Mouse (Mus musculus): ENCODE data around the gene Txlnb. TPM values are rescaled to one million over a fixed set of nuclear protein-coding genes. Genes with fewer than 3 reads are reported as not detected.
A peak's percentile ranks its signal among the peaks of the same experiment; 100 is the strongest.

Gene Txlnb
- total RNA-seq, 1 experiment, result 1.8 TPM

- no peaks in the 10 kb centered on the region for H3K36me3 ChIP-seq (ENCODE audit: control insufficient read depth, insufficient read depth, low read length, poor library complexity, severe bottlenecking)
- H3K27ac ChIP-seq (ENCODE audit: insufficient read depth, low read depth, low read length, poor library complexity, severe bottlenecking), result no peak overlapping the region
- no peak overlapping the region for H3K9ac ChIP-seq (ENCODE audit: insufficient read depth, low read depth, low read length, poor library complexity, severe bottlenecking)
- TF ChIP-seq ZNF384 (IDR thresholded peaks at IDR 0.05; ENCODE audit: low read depth, low read length), result peak; percentile 86
- no peak for TF ChIP-seq HCFC1 (IDR thresholded peaks at IDR 0.05; ENCODE audit: borderline replicate concordance, insufficient read depth, low read length)
- peak overlapping the region in 1 of 2 experiments; percentile 18; a peak in 1 of 4 replicates for H3K4me3 ChIP-seq (ENCODE audit: insufficient read depth in 1 of 2, low read depth in 1 of 2, low read length in 2 of 2, poor library complexity in 1 of 2, severe bottlenecking in 1 of 2)
- peaks cover 0 to 7% of the 10 kb centered on the region in 2 experiments; a peak in 2 of 4 replicates for H3K4me1 ChIP-seq (ENCODE audit: control insufficient read depth in 2 of 2, insufficient read depth in 2 of 2, low read length in 2 of 2, poor library complexity in 1 of 2)
- H3K9me3 ChIP-seq (ENCODE audit: control insufficient read depth, insufficient read depth, low read depth, low read length), result no peaks in the 10 kb centered on the region
- in situ Hi-C loops (cut with MboI; ENCODE audit: low sequenced_read_pairs in 2 of 2, unreplicated experiment in 2 of 2), result no loop called here
- no peak for DNase-seq (ENCODE audit: low read depth, low spot score)
These were observed 31.4 kb downstream of the Txlnb start for GRCm38 (mm10) chr10:17827391-17827790.

- no peaks in the 10 kb centered on the region for H3K36me3 ChIP-seq (ENCODE audit: control insufficient read depth, insufficient read depth, low read length, poor library complexity, severe bottlenecking)
- no peaks in the 10 kb centered on the region for H3K9me3 ChIP-seq (ENCODE audit: control insufficient read depth, insufficient read depth, low read depth, low read length)
- H3K27ac ChIP-seq (ENCODE audit: insufficient read depth, low read depth, low read length, poor library complexity, severe bottlenecking), result no peak overlapping the region
- in situ Hi-C loops (cut with MboI; ENCODE audit: low sequenced_read_pairs in 2 of 2, unreplicated experiment in 2 of 2), result no loop called here
- no peak for DNase-seq (ENCODE audit: low read depth, low spot score)
- peaks cover 0 to 7% of the 10 kb centered on the region in 2 experiments; a peak in 2 of 4 replicates for H3K4me1 ChIP-seq (ENCODE audit: control insufficient read depth in 2 of 2, insufficient read depth in 2 of 2, low read length in 2 of 2, poor library complexity in 1 of 2)
- no peak overlapping the region for H3K9ac ChIP-seq (ENCODE audit: insufficient read depth, low read depth, low read length, poor library complexity, severe bottlenecking)
- H3K4me3 ChIP-seq (ENCODE audit: insufficient read depth in 1 of 2, low read depth in 1 of 2, low read length in 2 of 2, poor library complexity in 1 of 2, severe bottlenecking in 1 of 2), result no peak overlapping the region
- TF ChIP-seq ZNF384 (IDR thresholded peaks at IDR 0.05; ENCODE audit: low read depth, low read length), result no peak
- no peak for TF ChIP-seq HCFC1 (IDR thresholded peaks at IDR 0.05; ENCODE audit: borderline replicate concordance, insufficient read depth, low read length)
These were observed 33.2 kb downstream of the Txlnb start for GRCm38 (mm10) chr10:17829205-17829604.

GRCm38 (mm10) chr10:17831041-17831440, 35.0 kb downstream of the Txlnb start:
- no peak for DNase-seq (ENCODE audit: low read depth, low spot score)
- Histone ChIP-seq H3K27ac (ENCODE audit: insufficient read depth, low read depth, low read length, poor library complexity, severe bottlenecking) (no peak overlapping the region), H3K4me1 (ENCODE audit: control insufficient read depth in 2 of 2, insufficient read depth in 2 of 2, low read length in 2 of 2, poor library complexity in 1 of 2) (peaks cover 0 to 7% of the 10 kb centered on the region in 2 experiments; a peak in 2 of 4 replicates), H3K9ac (ENCODE audit: insufficient read depth, low read depth, low read length, poor library complexity, severe bottlenecking) (no peak overlapping the region), H3K36me3 (ENCODE audit: control insufficient read depth, insufficient read depth, low read length, poor library complexity, severe bottlenecking) (no peaks in the 10 kb centered on the region), H3K4me3 (ENCODE audit: insufficient read depth in 1 of 2, low read depth in 1 of 2, low read length in 2 of 2, poor library complexity in 1 of 2, severe bottlenecking in 1 of 2) (no peak overlapping the region), H3K9me3 (ENCODE audit: control insufficient read depth, insufficient read depth, low read depth, low read length) (no peaks in the 10 kb centered on the region)
- TF ChIP-seq ZC3H11A (IDR thresholded peaks at IDR 0.05; ENCODE audit: borderline replicate concordance, low read depth, low read length) (no peak), MAFK (IDR thresholded peaks at IDR 0.05; ENCODE audit: insufficient read depth, low read depth, low read length) (no peak), CHD2 (IDR thresholded peaks at IDR 0.05; ENCODE audit: low read depth, low read length) (no peak), HCFC1 (IDR thresholded peaks at IDR 0.05; ENCODE audit: borderline replicate concordance, insufficient read depth, low read length) (no peak), ZNF384 (IDR thresholded peaks at IDR 0.05; ENCODE audit: low read depth, low read length) (no peak)
- in situ Hi-C loops (cut with MboI; ENCODE audit: low sequenced_read_pairs in 2 of 2, unreplicated experiment in 2 of 2), result no loop called here

GRCm38 (mm10) chr10:17835031-17835430, 39.0 kb downstream of the Txlnb start:
- no peak for DNase-seq (ENCODE audit: low read depth, low spot score)
- in situ Hi-C loops (cut with MboI; ENCODE audit: low sequenced_read_pairs in 2 of 2, unreplicated experiment in 2 of 2), result no loop called here
- Histone ChIP-seq H3K9me3 (ENCODE audit: control insufficient read depth, insufficient read depth, low read depth, low read length) (no peaks in the 10 kb centered on the region), H3K36me3 (ENCODE audit: control insufficient read depth, insufficient read depth, low read length, poor library complexity, severe bottlenecking) (no peaks in the 10 kb centered on the region), H3K4me3 (ENCODE audit: insufficient read depth in 1 of 2, low read depth in 1 of 2, low read length in 2 of 2, poor library complexity in 1 of 2, severe bottlenecking in 1 of 2) (no peak overlapping the region), H3K9ac (ENCODE audit: insufficient read depth, low read depth, low read length, poor library complexity, severe bottlenecking) (no peak overlapping the region), H3K27ac (ENCODE audit: insufficient read depth, low read depth, low read length, poor library complexity, severe bottlenecking) (no peak overlapping the region), H3K4me1 (ENCODE audit: control insufficient read depth in 2 of 2, insufficient read depth in 2 of 2, low read length in 2 of 2, poor library complexity in 1 of 2) (peaks cover 0 to 5% of the 10 kb centered on the region in 2 experiments; a peak in 1 of 4 replicates)
- TF ChIP-seq ZC3H11A (IDR thresholded peaks at IDR 0.05; ENCODE audit: borderline replicate concordance, low read depth, low read length) (no peak), HCFC1 (IDR thresholded peaks at IDR 0.05; ENCODE audit: borderline replicate concordance, insufficient read depth, low read length) (no peak), CHD2 (IDR thresholded peaks at IDR 0.05; ENCODE audit: low read depth, low read length) (no peak), ZNF384 (IDR thresholded peaks at IDR 0.05; ENCODE audit: low read depth, low read length) (no peak), MAFK (IDR thresholded peaks at IDR 0.05; ENCODE audit: insufficient read depth, low read depth, low read length) (no peak)

- in situ Hi-C loops (cut with MboI; ENCODE audit: low sequenced_read_pairs in 2 of 2, unreplicated experiment in 2 of 2), result no loop called here
- Histone ChIP-seq H3K9me3 (ENCODE audit: control insufficient read depth, insufficient read depth, low read depth, low read length) (no peaks in the 10 kb centered on the region), H3K4me1 (ENCODE audit: control insufficient read depth in 2 of 2, insufficient read depth in 2 of 2, low read length in 2 of 2, poor library complexity in 1 of 2) (peaks cover 0 to 2% of the 10 kb centered on the region in 2 experiments; a peak in 1 of 4 replicates), H3K9ac (ENCODE audit: insufficient read depth, low read depth, low read length, poor library complexity, severe bottlenecking) (no peak overlapping the region), H3K4me3 (ENCODE audit: insufficient read depth in 1 of 2, low read depth in 1 of 2, low read length in 2 of 2, poor library complexity in 1 of 2, severe bottlenecking in 1 of 2) (no peak overlapping the region), H3K36me3 (ENCODE audit: control insufficient read depth, insufficient read depth, low read length, poor library complexity, severe bottlenecking) (no peaks in the 10 kb centered on the region), H3K27ac (ENCODE audit: insufficient read depth, low read depth, low read length, poor library complexity, severe bottlenecking) (no peak overlapping the region)
- DNase-seq (ENCODE audit: low read depth, low spot score), result no peak
- TF ChIP-seq MAFK (IDR thresholded peaks at IDR 0.05; ENCODE audit: insufficient read depth, low read depth, low read length) (no peak), CHD2 (IDR thresholded peaks at IDR 0.05; ENCODE audit: low read depth, low read length) (no peak), ZC3H11A (IDR thresholded peaks at IDR 0.05; ENCODE audit: borderline replicate concordance, low read depth, low read length) (no peak), ZNF384 (IDR thresholded peaks at IDR 0.05; ENCODE audit: low read depth, low read length) (no peak), HCFC1 (IDR thresholded peaks at IDR 0.05; ENCODE audit: borderline replicate concordance, insufficient read depth, low read length) (no peak)
These were observed 40.2 kb downstream of the Txlnb start for GRCm38 (mm10) chr10:17836275-17836674.

Measured in ES-E14 (cell line).